Mouse (Mus musculus) CH12.LX (cell line): ENCODE measurements around the gene Abca5.

Source experiments
- PAX5 ChIP-seq: IDR thresholded peaks from 2 replicates; pipeline ENCODE4 v1.6.1; 2012; ENCODE audit warnings: low read length, inconsistent platforms, mixed read lengths
- POLR2A ChIP-seq: IDR thresholded peaks from 2 replicates; pipeline ENCODE4 v1.6.1; 2011; ENCODE audit warnings: low read depth, mild to moderate bottlenecking, improper control_type of control experiment, low read length
- SMC3 ChIP-seq: IDR thresholded peaks from 2 replicates; pipeline ENCODE4 v1.6.1; 2011; ENCODE audit warnings: low read depth, low read length, improper control_type of control experiment

DNA sequence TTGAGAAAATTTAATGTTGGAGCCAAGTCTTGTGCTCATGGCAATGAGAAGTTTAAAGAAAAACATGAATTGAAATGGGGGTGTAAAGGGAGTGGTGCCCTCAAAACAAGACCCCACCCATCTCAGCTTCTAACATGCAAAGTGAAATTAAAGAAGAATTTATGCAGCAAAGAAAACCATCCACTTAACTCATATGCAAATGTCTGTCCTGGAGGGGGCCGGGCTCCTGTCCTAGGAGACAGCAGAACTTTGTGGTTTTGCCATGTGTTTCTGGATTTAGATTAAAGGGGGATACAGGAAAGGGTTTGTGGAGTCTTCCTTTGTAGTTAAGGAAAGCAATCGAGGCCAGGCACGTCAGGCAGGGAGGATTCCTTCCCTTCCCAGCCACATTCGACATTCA lies 79.6 kb downstream of the Abca5 start:
- TF ChIP-seq SMC3: no peak
- no peak for TF ChIP-seq PAX5
- no peak for TF ChIP-seq POLR2A
